Mouse (Mus musculus) splenic B cell, adult 2 months (primary cell): Measurements from ENCODE around the gene Wfdc1.

Source experiments
- DNase-seq: peaks from one replicate; pipeline ENCODE4 v3.0.0-alpha.2; 2011; ENCODE audit warnings: low read depth, low spot score
- H3K27me3 ChIP-seq: 2 replicates; pipeline ENCODE4 v1.6.1; 2012; ENCODE audit warnings: mild to moderate bottlenecking, low read length, moderate library complexity, mixed read lengths; ENCODE audit not compliant: control insufficient read depth, poor library complexity, insufficient read depth, severe bottlenecking
- H3K36me3 ChIP-seq: 2 replicates; pipeline ENCODE4 v1.6.1; 2012; ENCODE audit warnings: mild to moderate bottlenecking, low read length, moderate library complexity, mixed read lengths; ENCODE audit not compliant: control insufficient read depth, poor library complexity, insufficient read depth, severe bottlenecking

Gene Wfdc1

DNA sequence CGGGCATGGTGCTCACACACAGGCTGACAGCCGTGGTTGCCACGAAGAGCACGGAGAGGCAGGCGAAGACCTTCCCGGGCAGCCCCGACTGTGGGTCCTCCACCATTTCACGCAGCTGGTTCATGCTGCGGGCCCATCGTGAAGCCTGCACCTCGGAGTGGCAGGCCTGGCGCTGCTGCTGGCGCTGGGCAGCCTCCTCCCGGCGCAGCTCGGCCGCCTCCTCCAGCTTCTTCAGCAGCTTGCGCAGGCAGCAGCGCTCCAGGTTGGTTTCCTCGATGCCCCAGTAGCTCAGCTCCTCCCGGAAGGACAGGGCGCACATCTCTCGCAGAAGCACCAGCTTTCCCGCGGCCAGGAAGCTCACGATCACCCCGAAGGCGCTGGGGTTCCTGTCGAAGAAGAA, 33.3 kb upstream of the Wfdc1 start:
- no peak for DNase-seq
- no peaks in the 10 kb centered on the region for H3K27me3 ChIP-seq
- no peaks in the 10 kb centered on the region for H3K36me3 ChIP-seq

DNA sequence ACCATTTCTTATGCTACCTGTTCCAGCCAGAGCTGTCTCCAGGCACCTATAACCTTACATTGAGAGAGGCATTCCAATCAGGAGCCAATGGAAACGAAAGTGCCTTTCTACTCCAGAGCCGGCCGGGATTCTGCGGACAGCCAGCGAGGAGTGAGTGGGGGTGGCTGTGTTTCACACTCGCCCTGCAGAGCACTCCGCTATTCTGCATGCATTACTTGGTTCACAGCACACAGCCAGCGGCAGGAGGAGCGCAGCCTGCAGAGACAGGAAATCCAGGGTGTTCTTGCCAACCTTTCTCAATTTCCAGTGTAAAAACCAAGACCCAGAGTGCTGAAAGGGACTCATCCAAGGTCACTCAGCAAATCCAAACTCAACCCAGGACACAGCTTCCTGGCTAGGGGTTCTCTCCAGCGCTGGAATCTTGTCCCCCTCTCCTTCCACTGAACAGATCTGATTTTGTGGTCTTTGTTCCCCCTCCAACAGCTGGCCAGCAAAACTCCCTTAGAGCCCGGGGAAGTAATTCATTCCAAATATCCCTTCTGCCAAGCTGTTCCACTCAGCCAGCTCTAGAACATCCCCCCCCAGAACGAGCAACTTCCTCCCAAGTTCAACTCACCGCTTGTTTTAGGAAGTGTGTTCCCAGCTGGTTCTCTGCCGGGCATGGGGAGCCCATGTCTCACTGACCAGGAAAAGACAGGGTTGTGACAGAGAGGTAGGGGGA, 31.4 kb upstream of the Wfdc1 start:
- DNase-seq: no peak
- H3K36me3 ChIP-seq: no peaks in the 10 kb centered on the region
- no peaks in the 10 kb centered on the region for H3K27me3 ChIP-seq

DNA sequence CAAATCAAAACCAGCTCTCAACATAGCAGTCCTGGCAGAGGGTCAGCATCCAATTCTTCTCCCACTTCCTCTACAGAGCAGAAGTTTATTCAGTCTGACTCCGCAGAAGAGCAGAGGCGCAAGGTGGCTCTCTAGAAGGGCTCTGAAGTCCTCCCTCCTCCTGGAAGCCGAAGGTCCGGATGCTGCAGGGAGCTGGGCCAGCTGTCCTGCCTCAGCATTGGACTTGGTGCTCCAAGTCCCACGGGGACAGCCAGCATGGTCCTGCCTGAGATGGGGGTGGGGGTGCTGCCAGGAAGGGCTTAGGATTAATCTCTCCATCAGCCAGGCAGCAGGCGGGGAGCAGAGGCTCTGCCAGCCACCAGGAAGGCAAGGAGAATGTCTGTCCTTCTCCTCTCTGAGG, 30.8 kb upstream of the Wfdc1 start, which contains the start of gene Kcng4:
TSS of gene Kcng4 (minus strand) at position 303 of the 400 bp plus-strand sequence.
- DNase-seq: no peak
- Histone ChIP-seq H3K27me3 (no peaks in the 10 kb centered on the region), H3K36me3 (no peaks in the 10 kb centered on the region)

DNA sequence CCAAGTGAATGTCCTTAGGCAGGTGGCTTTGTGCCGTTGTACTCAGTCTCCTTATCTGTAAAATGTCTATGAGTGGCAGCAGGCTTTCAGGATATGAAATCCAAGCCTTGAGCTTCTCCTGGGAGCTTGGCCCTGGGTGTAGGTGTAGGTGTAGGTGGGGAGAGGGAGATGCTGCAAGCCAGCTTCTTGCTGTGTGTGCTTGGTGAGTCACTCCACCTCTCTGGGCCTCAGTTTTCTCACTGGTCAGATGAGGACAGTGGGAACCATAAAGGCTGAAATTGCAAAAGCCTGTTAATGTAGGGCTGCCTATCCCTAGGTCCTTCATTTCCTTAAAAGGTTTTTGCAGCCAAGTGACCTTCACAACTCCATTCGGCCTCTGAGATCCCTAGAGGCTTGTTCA, 30.2 kb upstream of the Wfdc1 start:
- no peak for DNase-seq
- no peaks in the 10 kb centered on the region for H3K27me3 ChIP-seq
- H3K36me3 ChIP-seq: no peaks in the 10 kb centered on the region

DNA sequence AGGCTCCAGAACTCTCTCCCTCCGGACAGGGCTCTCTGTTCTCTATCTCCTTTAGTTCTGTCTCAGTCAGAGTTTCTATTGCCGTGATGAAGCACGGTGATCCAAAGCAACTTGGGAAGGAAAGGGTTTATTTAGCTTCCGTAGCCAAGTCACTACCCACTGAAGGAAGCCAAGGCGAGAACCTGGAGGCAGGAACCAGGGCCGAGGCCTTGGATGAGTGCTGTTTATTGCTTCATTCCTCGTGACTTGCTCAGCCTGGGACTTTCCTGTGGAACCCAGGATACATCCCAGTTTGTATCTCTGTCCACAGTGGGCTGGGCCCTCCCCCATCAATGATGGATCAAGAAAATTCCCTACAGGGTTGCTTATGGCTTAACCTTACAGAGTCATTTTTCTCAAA, 29.4 kb upstream of the Wfdc1 start:
- no peak for DNase-seq
- H3K36me3 ChIP-seq: no peaks in the 10 kb centered on the region
- no peaks in the 10 kb centered on the region for H3K27me3 ChIP-seq

DNA sequence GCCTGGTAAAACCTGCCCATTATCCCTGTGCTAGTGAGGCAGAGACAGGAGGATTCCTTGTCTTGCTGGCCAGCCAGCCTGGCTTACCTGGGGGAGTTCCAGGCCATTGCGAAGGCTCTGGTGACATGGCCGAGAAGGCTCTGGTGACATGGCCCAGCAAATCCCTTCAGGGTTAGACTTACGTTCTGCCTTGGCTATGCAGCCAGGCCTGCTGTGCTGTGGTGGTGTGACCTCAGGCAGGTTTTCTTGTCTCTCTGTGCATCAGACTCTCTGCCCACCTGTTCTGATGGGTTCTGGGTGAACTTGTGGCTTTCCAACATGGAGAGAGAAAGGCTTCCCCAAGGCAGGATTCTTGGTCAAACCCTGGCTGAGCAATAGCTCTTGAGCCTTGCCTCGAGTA, 28.8 kb upstream of the Wfdc1 start:
- no peaks in the 10 kb centered on the region for H3K36me3 ChIP-seq
- no peak for DNase-seq
- no peaks in the 10 kb centered on the region for H3K27me3 ChIP-seq

DNA sequence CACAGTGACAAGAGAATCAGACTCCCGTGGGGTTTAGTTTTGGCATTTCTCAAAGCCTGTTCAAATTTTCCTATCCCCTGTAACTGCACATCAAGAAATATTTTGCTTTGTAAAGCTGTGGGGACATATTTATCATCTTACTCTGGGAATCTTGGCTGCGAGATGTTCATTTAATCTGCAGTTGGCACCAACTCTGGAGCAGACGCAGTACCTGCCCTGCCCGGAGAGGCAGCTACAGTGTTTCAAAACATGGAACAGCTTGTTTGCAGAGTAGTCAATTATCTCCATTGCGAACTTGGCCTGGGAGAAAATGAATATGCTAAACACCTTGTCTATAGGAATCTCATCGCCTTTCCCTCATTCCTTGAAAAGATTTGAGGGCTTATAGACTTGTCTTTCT, 27.9 kb upstream of the Wfdc1 start:
- Histone ChIP-seq H3K27me3 (no peaks in the 10 kb centered on the region), H3K36me3 (no peaks in the 10 kb centered on the region)
- no peak for DNase-seq

DNA sequence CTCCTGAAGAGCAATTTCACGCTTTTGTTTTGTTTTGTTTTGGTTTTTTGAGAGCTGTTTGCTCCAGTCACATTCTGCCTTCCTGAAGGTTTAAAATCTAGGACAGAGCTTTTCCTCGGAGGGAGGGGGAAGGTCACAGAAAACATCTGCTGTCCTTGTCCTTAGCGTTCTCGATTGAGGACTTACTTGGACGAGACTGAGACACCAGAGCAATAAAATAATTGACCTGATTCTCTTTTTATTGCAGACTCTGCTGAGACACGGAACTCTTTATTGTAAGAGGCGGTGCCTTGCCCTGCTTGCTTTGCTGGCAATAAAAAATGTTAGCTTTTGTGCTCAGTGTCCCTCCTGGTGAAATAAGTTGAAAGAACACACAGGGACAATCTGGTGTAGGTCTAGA, 26.4 kb upstream of the Wfdc1 start:
- DNase-seq: no peak
- Histone ChIP-seq H3K27me3 (no peaks in the 10 kb centered on the region), H3K36me3 (no peaks in the 10 kb centered on the region)

DNA sequence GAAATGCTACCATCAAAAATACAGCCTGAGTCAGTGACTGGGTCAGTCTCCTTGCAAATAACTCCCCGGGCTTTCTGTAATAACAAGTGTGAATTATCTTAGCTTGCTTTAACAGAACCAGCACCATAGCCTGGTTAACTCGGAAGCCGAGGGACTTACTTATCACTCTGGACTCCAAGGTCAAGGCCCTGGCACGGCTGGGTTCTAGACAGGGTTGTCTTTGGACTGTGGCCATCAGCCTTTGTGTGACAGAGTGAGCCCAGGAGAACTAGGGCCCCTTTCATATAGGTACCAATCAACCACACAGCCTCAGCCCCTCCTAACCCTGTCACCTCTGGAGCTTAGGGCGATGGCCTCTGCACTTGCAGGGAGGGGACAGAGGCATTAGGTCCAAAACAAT, 25.1 kb upstream of the Wfdc1 start:
- DNase-seq: no peak
- Histone ChIP-seq H3K36me3 (no peaks in the 10 kb centered on the region), H3K27me3 (no peaks in the 10 kb centered on the region)

DNA sequence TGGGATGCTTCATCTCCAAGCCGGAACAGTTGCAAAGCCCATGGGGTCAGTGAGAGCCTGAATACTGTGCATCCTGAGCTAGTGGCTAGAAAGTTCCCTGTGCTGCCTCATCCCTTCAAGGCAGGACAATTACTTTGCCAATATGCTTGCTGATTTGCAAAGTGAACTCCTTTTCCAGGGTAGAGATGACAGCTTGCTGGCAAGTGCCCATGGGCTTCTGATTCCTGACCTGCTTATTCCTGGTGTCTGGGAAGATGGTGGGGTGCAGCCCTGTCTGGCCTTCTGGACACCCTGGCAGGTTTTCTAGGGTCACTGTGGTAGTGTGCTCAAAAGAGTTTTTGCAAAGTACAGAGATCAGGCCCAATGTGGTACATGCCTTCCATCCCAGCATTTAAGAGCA, 23.2 kb upstream of the Wfdc1 start:
- no peak for DNase-seq
- Histone ChIP-seq H3K27me3 (no peaks in the 10 kb centered on the region), H3K36me3 (no peaks in the 10 kb centered on the region)

DNA sequence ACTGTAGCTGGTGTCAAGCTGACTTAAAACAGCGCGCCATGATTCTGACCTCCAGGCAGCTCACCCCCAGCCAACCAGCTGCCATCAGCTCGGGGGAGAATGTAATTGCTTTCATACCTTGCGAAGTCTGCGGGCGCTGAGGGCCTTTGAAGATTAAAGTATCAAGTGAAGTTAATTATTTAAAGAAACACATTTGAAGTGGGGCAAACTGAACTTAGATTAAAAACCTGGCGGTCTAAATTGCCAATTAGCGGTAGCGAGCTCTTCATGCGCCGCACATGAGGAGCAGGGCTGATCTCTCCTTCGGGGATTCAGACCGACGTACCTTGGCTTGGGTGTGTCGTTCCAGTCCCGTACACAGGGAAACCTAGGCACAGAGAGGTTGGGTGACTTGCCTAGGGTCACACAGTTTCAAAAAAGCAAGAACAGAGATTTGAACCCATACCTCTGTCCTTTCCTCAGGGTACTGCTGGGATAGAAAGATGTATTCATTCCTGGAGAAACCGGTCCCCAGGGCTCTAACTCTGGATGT, 21.7 kb upstream of the Wfdc1 start:
- Histone ChIP-seq H3K27me3 (no peaks in the 10 kb centered on the region), H3K36me3 (no peaks in the 10 kb centered on the region)
- DNase-seq: no peak

DNA sequence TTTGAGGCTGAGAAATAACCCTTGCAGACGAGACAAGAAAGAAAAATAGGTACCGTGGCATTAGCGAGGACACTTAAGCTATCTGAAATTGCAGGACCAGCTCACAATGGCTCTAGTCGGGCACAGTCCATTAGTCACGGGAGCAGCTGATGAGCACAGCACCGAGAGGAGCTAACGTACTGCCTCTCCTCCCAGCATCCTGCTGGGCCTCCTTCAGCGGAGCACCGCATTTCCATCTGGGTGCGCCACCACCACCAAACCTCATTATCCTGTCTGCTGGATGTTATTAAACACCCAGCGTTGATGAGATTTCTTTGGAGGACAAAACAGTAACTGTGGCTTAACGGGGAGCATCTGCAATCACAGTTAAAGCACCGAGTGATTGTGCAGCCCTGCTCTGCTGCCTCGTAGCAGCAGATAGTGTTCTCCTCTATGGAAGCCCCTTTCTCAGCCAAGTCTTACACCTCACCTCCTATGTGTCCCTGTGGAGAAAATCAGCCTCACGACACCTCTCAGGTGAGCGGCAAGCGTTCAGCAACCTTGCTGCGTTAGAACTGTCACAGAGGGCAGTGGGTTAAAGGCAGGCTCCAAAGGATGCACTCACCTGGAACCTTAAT, 21.1 kb upstream of the Wfdc1 start:
- DNase-seq: no peak
- no peaks in the 10 kb centered on the region for H3K36me3 ChIP-seq
- H3K27me3 ChIP-seq: no peaks in the 10 kb centered on the region

DNA sequence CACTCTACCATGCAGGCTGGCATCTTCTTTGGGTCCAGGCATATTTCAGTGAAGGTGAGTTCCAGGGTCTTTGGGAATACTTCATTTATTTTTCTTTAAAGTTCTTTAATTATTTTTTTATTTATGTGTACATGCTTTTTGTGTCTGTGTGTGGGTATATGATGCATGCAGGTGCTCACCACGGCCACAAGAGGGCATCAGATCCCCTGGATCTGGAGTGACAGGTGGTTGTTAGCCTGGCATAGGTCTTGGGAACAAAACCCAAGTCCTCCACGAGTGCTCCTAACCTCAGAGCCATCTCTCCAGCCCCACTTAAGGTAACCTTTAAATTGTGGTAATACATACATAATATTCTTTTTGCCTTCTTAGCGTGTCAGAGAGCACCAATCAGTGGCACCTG, 20.0 kb upstream of the Wfdc1 start:
- DNase-seq: no peak
- no peaks in the 10 kb centered on the region for H3K36me3 ChIP-seq
- H3K27me3 ChIP-seq: no peaks in the 10 kb centered on the region

DNA sequence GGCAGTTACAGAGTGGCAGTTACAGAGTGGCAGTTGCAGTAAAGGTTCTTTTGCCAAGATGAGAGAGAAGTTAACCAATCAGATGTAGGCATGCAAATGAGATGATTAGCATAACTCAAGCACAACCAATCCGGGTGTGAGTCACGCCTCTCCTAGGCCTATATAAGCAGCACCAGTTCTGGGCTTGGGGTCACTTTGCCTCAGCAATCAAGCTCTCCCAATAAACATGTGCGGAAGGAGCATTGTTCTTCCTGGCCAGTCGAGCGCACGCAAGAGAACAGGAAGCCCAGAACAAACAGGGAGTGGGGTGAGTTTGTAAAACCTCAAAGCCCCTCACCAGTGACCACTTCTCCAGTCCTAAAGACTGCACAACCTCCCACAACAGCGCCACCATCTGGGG, 19.3 kb upstream of the Wfdc1 start:
- no peaks in the 10 kb centered on the region for H3K36me3 ChIP-seq
- no peak for DNase-seq
- H3K27me3 ChIP-seq: no peaks in the 10 kb centered on the region

DNA sequence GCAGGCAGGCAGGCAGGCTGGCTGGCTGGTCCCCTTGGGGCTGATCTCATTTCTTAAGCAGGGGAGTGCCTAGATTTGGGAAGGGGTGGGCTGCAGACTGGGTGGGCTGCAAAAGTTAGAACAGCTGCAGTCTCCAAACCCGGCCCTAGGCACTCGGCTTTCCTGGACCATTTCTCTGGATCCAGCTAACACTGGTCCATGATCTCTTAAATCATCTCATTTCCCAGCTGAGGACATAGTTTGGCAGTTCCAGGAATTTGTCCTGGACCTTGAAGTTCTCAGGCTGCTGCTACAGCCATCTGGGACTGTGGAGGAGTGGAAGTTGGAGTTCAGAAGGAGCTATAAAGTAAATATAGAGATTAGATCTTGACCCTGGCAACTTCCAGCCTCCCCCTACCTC, 14.8 kb upstream of the Wfdc1 start:
- Histone ChIP-seq H3K27me3 (no peaks in the 10 kb centered on the region), H3K36me3 (no peaks in the 10 kb centered on the region)
- no peak for DNase-seq
